Mouse (Mus musculus) neural tube, embryonic 14.5 days (tissue): ENCODE measurements around the gene Glp2r. TPM values are rescaled to one million over a fixed set of nuclear protein-coding genes. Genes with fewer than 3 reads are reported as not detected.
A peak's percentile ranks its signal among the peaks of the same experiment; 100 is the strongest.

Experiments used
- ATAC-seq: fragments of 200-750 bp; cut with Nextera tagmentation; 2 replicates; pipeline ENCODE4 v1.8.0; 2017; ENCODE audit warnings: low read depth, mild to moderate bottlenecking, moderate TSS enrichment, moderate library complexity
- H3K27ac ChIP-seq: fragments of 300-500 bp; sonication (generic); 2 replicates; pipeline ENCODE4 v1.5.1; 2014; ENCODE audit warnings: low read depth, mild to moderate bottlenecking, control low read depth, low read length, moderate library complexity, mixed read lengths
- H3K27me3 ChIP-seq: fragments of 300-500 bp; sonication (generic); 2 replicates; pipeline ENCODE4 v1.6.1; 2014; ENCODE audit warnings: low read length; ENCODE audit not compliant: control insufficient read depth, insufficient read depth
- H3K36me3 ChIP-seq: fragments of 300-500 bp; sonication (generic); 2 replicates; pipeline ENCODE4 v1.6.1; 2014; ENCODE audit warnings: low read length, mixed read lengths; ENCODE audit not compliant: control insufficient read depth, insufficient read depth
- H3K4me1 ChIP-seq: fragments of 300-500 bp; sonication (generic); 2 replicates; pipeline ENCODE4 v1.6.1; 2014; ENCODE audit warnings: low read length; ENCODE audit not compliant: control insufficient read depth, insufficient read depth
- H3K4me2 ChIP-seq: fragments of 300-500 bp; sonication (generic); 2 replicates; pipeline ENCODE4 v1.6.1; 2014; ENCODE audit warnings: mild to moderate bottlenecking, low read depth, low read length, control low read depth
- H3K4me3 ChIP-seq: fragments of 300-500 bp; sonication (generic); 2 replicates; pipeline ENCODE4 v1.5.1; 2014; ENCODE audit warnings: low read depth, low read length, control low read depth, mixed read lengths
- H3K9ac ChIP-seq: fragments of 300-500 bp; sonication (generic); replicated peaks from 2 replicates; pipeline ENCODE4 v1.6.1; 2014; ENCODE audit warnings: low read depth, mild to moderate bottlenecking, control low read depth, low read length, mixed read lengths
- H3K9me3 ChIP-seq: fragments of 300-500 bp; sonication (generic); 2 replicates; pipeline ENCODE4 v1.6.1; 2016; ENCODE audit warnings: low read length; ENCODE audit not compliant: control insufficient read depth
- WGBS: fragments of 180-500 bp; shearing (Covaris S2); extraction: QIAGEN DNeasy Blood & Tissue Kit; methylation state at CpG from one replicate; pipeline ENCODE4 v1.1.7; 2014; 5-methylcytosine and 5-hydroxymethylcytosine counted together
- polyA plus RNA-seq: library from polyadenylated mRNA; unstranded; fragments of >200 nt; fragmentation: Nextera tagmentation; extraction: Ambion mirVana; gene quantifications from 2 replicates; pipeline ENCODE4 v1.2.1, GENCODE M21; 2014

Gene Glp2r
- polyA plus RNA-seq, 1 experiment from 2014 or later: not detected

DNA sequence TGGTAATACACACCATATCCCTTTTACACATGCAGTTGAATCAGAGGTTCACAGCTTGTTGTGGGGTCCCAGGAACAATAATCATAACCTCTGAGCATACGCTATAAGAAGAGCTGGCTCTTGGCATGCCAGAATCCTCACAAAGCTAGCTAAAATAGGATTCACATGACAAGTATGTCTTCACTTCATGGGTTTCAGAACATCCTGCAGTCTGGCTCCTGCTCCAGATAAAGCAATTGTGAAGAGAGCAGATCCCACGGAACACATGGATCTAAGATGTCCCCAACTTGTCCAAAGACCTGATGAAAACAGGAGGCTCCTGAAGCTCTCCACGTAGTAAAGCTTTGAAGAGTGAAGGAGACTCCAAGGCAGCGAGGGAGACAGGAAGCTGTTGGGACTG, 55.6 kb downstream of the Glp2r start:
- ATAC-seq: no peak
- Histone ChIP-seq H3K4me1 (no peaks in the 10 kb centered on the region), H3K4me2 (no peak overlapping the region), H3K9ac (no peak overlapping the region), H3K9me3 (no peaks in the 10 kb centered on the region), H3K27ac (no peak overlapping the region), H3K36me3 (no peaks in the 10 kb centered on the region), H3K27me3 (no peaks in the 10 kb centered on the region), H3K4me3 (no peak overlapping the region)
- 89% methylated on average over 4 of the region's 4 CpGs for WGBS

DNA sequence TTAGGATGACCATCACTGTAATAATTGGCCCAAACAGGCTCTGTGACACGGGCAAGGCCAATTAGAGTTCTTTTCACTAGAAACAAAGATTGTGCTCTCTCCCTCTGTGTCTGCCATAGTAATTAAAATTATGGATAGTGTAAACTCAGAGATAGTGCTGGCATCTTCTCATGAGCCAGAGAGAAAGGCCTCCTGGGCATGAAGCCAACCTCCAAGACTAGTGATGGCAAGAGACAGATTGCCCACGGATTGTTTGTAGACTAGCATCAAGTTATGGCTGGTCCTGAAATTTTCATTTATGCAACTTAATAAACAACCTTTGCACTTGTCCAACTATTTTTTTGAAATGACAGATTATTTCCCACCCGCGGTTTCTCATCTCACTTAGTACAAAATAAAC, 58.0 kb downstream of the Glp2r start:
- no peaks in the 10 kb centered on the region for H3K27me3 ChIP-seq
- no peaks in the 10 kb centered on the region for H3K4me1 ChIP-seq
- no peak overlapping the region for H3K9ac ChIP-seq
- H3K36me3 ChIP-seq: no peaks in the 10 kb centered on the region
- ATAC-seq: no peak
- no peak overlapping the region for H3K4me2 ChIP-seq
- H3K9me3 ChIP-seq: no peaks in the 10 kb centered on the region
- 86% methylated on average over 4 of the region's 4 CpGs for WGBS
- H3K4me3 ChIP-seq: no peak overlapping the region
- H3K27ac ChIP-seq: no peak overlapping the region

- Histone ChIP-seq H3K4me3 (no peak within 1 kb of the TSS), H3K36me3 (no peaks in the 10 kb centered on the region), H3K4me1 (no peaks in the 10 kb centered on the region), H3K4me2 (no peak within 1 kb of the TSS), H3K27ac (no peak within 1 kb of the TSS), H3K27me3 (no peaks in the 10 kb centered on the region), H3K9me3 (no peaks in the 10 kb centered on the region), H3K9ac (no peak within 1 kb of the TSS)
- ATAC-seq: no peak
- WGBS: 78% methylated on average over 7 of the region's 7 CpGs
Measured at GRCm38 (mm10) chr11:67694703-67695376, 76.1 kb downstream of the Glp2r start, which contains the start of gene Rcvrn. TSS of gene Rcvrn (plus strand) at chr11:67695326.

DNA sequence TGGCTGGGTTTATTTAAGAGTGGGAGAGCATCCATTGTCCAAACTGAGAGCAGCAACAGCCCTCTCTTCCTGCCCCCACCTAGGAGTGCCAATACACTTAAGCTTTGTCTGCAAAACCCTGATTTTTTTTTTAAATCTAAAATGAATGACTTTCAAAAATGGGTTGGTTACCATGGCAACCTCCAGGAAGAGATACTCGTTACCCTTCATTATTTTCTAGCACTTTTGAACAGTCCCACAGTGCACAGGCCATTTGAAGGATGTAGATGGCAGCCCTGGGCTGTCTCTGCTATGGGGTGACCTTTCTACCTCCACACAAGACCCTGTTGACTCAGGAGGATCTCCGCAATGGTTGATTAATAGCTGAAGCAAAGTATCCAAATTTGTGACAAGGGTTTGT, 84.8 kb downstream of the Glp2r start:
- 63% methylated on average over 2 of the region's 2 CpGs for WGBS
- Histone ChIP-seq H3K36me3 (no peaks in the 10 kb centered on the region), H3K9ac (no peak overlapping the region), H3K4me2 (no peak overlapping the region), H3K27me3 (no peaks in the 10 kb centered on the region), H3K9me3 (no peaks in the 10 kb centered on the region), H3K4me3 (no peak overlapping the region), H3K4me1 (no peaks in the 10 kb centered on the region), H3K27ac (no peak overlapping the region)
- ATAC-seq: no peak

- Histone ChIP-seq H3K4me1 (no peaks in the 10 kb centered on the region), H3K9me3 (no peaks in the 10 kb centered on the region), H3K27ac (no peak overlapping the region), H3K4me2 (no peak overlapping the region), H3K27me3 (no peaks in the 10 kb centered on the region), H3K36me3 (no peaks in the 10 kb centered on the region), H3K4me3 (no peak overlapping the region), H3K9ac (no peak overlapping the region)
- WGBS: 88% methylated on average over 3 of the region's 3 CpGs
- no peak for ATAC-seq
Measured at GRCm38 (mm10) chr11:67681871-67682270, 89.1 kb downstream of the Glp2r start.

- WGBS: 78% methylated on average over 2 of the region's 2 CpGs
Measured at GRCm38 (mm10) chr11:67679930-67680329, 91.0 kb downstream of the Glp2r start.

DNA sequence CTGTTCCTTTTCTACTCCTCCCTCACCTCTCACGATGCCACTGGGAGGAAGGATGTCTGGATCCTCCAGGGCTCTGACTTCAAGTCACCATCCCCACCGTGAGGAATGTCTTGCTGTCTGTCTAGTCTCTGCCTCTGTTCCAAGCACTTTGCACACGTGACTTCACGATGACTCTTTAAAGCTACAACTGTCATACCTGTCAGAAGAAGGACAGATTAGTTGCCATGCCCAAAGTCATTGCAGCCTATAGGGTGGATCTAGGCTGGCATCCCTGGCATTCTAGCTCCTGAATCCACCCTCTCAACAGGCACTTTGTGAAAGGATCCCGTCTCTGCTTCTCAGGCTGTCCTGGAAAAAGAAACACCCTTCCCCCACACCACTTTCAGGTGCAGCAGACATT, 91.7 kb downstream of the Glp2r start:
- Histone ChIP-seq H3K36me3 (no peaks in the 10 kb centered on the region), H3K4me3 (no peak overlapping the region), H3K9ac (no peak overlapping the region), H3K9me3 (no peaks in the 10 kb centered on the region), H3K4me2 (no peak overlapping the region), H3K27ac (no peak overlapping the region), H3K4me1 (no peaks in the 10 kb centered on the region), H3K27me3 (no peaks in the 10 kb centered on the region)
- no peak for ATAC-seq
- 79% methylated on average over 5 of the region's 5 CpGs for WGBS

More at GRCm38 (mm10) chr11:67679930-67680329, 91.0 kb downstream of the Glp2r start:
- Histone ChIP-seq H3K27ac (no peak overlapping the region), H3K4me2 (no peak overlapping the region), H3K27me3 (no peaks in the 10 kb centered on the region), H3K9me3 (no peaks in the 10 kb centered on the region), H3K9ac (no peak overlapping the region), H3K4me3 (no peak overlapping the region), H3K4me1 (no peaks in the 10 kb centered on the region), H3K36me3 (no peaks in the 10 kb centered on the region)
- ATAC-seq: no peak

DNA sequence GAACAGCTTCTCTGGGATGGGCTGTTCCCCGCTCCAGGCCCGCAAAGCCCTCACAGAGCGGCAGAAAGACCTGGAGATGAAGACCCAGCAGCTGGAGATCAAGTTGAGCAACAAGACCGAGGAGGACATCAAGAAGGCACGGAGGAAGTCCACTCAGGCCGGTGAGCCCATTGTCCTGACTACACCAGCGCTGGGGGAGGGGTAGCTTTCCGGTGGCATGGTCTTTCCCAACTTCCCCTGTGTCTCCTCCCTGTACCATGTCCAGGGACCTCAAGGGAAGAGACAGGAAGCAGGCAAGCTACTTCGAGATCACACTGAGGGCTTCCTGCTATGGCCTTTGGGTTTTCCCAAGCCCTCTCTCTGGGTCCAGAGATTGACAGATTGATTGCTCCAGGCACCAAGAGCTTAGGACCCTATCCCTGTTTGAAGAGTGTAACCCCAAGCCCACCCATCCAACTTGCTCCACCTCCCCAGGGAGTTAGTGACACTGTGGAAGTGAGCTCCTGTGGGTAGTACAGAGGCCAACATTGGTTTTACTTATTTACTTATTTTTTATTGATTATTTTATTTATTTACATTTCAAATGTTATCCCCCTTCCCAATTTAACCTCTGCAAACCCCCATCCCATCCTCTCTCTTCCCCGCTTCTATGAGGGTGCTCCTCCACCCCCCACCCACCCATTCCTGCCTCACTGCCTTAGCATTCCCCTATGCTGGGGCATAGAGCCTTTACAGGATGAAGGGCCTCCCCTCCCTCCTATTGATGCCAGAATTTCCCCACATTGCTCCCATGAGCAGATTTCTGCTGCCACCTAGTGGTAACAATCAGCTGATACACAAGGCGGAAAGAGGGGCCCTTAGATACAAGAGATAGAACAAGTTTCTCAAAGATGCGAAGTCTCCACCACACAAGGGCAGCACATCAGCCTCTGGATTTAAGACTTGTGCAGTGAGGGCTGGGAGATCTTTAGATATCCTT, 95.1 kb downstream of the Glp2r start:
- Histone ChIP-seq H3K27me3 (no peaks in the 10 kb centered on the region), H3K9me3 (no peaks in the 10 kb centered on the region), H3K4me2 (no peak overlapping the region), H3K4me3 (no peak overlapping the region), H3K9ac (no peak overlapping the region), H3K36me3 (no peaks in the 10 kb centered on the region), H3K4me1 (no peaks in the 10 kb centered on the region), H3K27ac (no peak overlapping the region)
- WGBS: 69% methylated on average over 12 of the region's 12 CpGs
- ATAC-seq: peak; percentile 77; the same call in 1 of the 2 replicates

DNA sequence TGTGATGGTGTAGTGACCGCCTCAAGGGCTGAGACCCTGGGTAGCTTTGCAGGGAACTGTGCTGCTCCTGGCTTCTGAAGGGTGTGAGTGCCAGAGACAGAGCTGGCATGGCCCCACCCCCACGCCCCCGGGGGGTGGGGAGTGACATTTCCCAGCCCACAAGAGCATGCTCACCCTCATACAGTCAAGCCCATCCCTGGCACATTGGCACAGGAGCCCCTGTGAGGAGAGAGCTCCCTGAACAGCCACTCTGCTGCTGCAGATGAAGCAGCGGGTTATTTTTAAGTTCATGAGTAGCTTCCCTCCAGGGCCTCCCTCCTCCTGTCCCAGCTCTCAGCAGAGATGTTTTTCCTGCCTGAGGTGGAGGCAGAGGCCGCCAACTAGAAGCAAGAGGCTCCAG, 98.8 kb downstream of the Glp2r start:
- Histone ChIP-seq H3K4me1 (no peaks in the 10 kb centered on the region), H3K9me3 (no peaks in the 10 kb centered on the region), H3K9ac (no peak overlapping the region), H3K27ac (no peak overlapping the region), H3K27me3 (no peaks in the 10 kb centered on the region), H3K4me3 (no peak overlapping the region), H3K4me2 (no peak overlapping the region), H3K36me3 (no peaks in the 10 kb centered on the region)
- 83% methylated on average over 5 of the region's 5 CpGs for WGBS
- no peak for ATAC-seq
